Mouse (Mus musculus): ENCODE results near the gene Mapkapk2. TPM values are rescaled to one million over a fixed set of nuclear protein-coding genes. Genes with fewer than 3 reads are reported as not detected.

The Mapkapk2 gene
- polyA plus RNA-seq, 1 experiment from 2014 or later = 42.6 TPM

- Histone ChIP-seq H3K9me3 (no peaks in the 10 kb centered on the region), H3K27me3 (replicated peaks) (no peaks in the 10 kb centered on the region), H3K4me3 (replicated peaks) (no peak overlapping the region), H3K36me3 (no peaks in the 10 kb centered on the region), H3K4me2 (replicated peaks) (no peak overlapping the region), H3K27ac (no peak overlapping the region), H3K4me1 (replicated peaks) (peaks cover 10% of the 10 kb centered on the region), H3K9ac (no peak overlapping the region)
- 71% methylated on average over 10 of the region's 10 CpGs for WGBS
- ATAC-seq = no peak
Observed at GRCm38 (mm10) chr1:131103776-131104424, 6.3 kb upstream of the Mapkapk2 start.

DNA sequence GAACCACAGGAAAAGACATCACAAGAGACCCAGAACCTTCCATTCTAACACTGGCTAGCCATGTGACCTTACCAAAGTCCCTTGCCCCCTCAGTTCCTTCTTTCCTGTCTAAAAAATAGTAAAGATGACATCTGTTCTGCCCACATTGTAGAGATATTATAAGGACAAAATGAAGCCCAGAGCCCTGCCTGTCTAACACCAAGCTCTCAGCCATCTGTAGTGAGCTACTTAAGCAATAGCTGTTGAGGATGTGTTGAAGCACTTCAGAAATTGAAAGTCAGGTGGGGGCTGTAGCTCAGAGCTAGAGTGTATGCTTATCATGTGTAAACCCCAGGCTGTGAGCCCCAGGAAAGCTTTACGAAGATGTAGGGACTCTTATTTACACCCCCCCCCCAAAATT, 3.2 kb upstream of the Mapkapk2 start:
- no peak for ATAC-seq

GRCm38 (mm10) chr1:131096803-131097699, 575 bp downstream of the Mapkapk2 start:
- Histone ChIP-seq H3K36me3 (no peaks in the 10 kb centered on the region), H3K9ac (peak overlapping the region; percentile 89), H3K4me3 (replicated peaks) (peak overlapping the region; percentile 85), H3K27ac (peak overlapping the region; percentile 96), H3K4me1 (replicated peaks) (peaks cover 26% of the 10 kb centered on the region), H3K9me3 (no peaks in the 10 kb centered on the region), H3K27me3 (replicated peaks) (no peaks in the 10 kb centered on the region), H3K4me2 (replicated peaks) (peak overlapping the region; percentile 76)
- peak; percentile 74 for ATAC-seq
- under 1% methylated on average over 89 of the region's 98 CpGs for WGBS

More for the DNA sequence above, 3.2 kb upstream of the Mapkapk2 start:
- Histone ChIP-seq H3K9me3 (no peaks in the 10 kb centered on the region), H3K4me1 (replicated peaks) (peaks cover 3% of the 10 kb centered on the region; the same call in 1 of the 2 replicates), H3K4me2 (replicated peaks) (no peak overlapping the region), H3K27me3 (replicated peaks) (no peaks in the 10 kb centered on the region), H3K4me3 (replicated peaks) (no peak overlapping the region), H3K9ac (no peak overlapping the region), H3K36me3 (no peaks in the 10 kb centered on the region), H3K27ac (no peak overlapping the region)
- WGBS = 86% methylated on average over 1 of the region's 1 CpGs

GRCm38 (mm10) chr1:131096132-131096695, 1.4 kb downstream of the Mapkapk2 start:
- peak; percentile 21; the same call in 1 of the 2 replicates for ATAC-seq
- WGBS = 12% methylated on average over 9 of the region's 9 CpGs

DNA sequence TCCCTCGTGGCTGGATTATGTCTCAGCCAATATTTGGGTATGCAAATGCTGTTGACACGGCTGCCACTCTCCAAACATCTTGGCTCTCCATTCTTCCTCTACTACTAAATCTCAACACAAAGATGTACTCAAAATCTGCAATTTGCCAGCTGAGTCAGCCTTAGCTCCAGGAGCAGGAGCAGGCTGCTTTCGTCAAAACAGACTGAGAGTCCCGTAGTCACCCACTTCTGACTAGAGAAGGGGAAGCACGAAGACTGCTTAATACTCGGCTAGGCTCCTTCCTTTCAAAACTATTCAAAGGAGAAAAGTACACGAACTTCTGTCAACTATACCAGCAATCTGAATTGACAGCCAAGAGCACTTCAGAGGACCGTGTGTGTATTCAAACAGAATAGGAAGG, 2.1 kb downstream of the Mapkapk2 start:
- peak overlapping the region; percentile 89 for H3K9ac ChIP-seq
- peaks cover 39% of the 10 kb centered on the region for H3K4me1 ChIP-seq (replicated peaks)

More at GRCm38 (mm10) chr1:131096132-131096695, 1.4 kb downstream of the Mapkapk2 start:
- Histone ChIP-seq H3K4me3 (replicated peaks) (peak overlapping the region; percentile 85), H3K4me1 (replicated peaks) (peaks cover 32% of the 10 kb centered on the region), H3K27me3 (replicated peaks) (no peaks in the 10 kb centered on the region), H3K36me3 (no peaks in the 10 kb centered on the region), H3K27ac (peak overlapping the region; percentile 96), H3K9ac (peak overlapping the region; percentile 89), H3K4me2 (replicated peaks) (peak overlapping the region; percentile 76), H3K9me3 (no peaks in the 10 kb centered on the region)

GRCm38 (mm10) chr1:131093889-131094288, 3.7 kb downstream of the Mapkapk2 start:
- H3K9me3 ChIP-seq = no peaks in the 10 kb centered on the region
- no peak overlapping the region for H3K4me2 ChIP-seq (replicated peaks)
- H3K27me3 ChIP-seq (replicated peaks) = no peaks in the 10 kb centered on the region
- no peak overlapping the region for H3K4me3 ChIP-seq (replicated peaks)
- no peaks in the 10 kb centered on the region for H3K36me3 ChIP-seq
- H3K27ac ChIP-seq = no peak overlapping the region
- WGBS = 56% methylated on average over 8 of the region's 8 CpGs
- no peak for ATAC-seq
- peaks cover 55% of the 10 kb centered on the region for H3K4me1 ChIP-seq (replicated peaks)
- no peak overlapping the region for H3K9ac ChIP-seq

More for the DNA sequence above, 2.1 kb downstream of the Mapkapk2 start:
- Histone ChIP-seq H3K27me3 (replicated peaks) (no peaks in the 10 kb centered on the region), H3K27ac (0 out of 2 replicates have a peak overlapping the region, but pooled peaks have one; percentile 96), H3K4me3 (replicated peaks) (peak overlapping the region; percentile 85), H3K36me3 (no peaks in the 10 kb centered on the region), H3K4me2 (replicated peaks) (peak overlapping the region; percentile 76), H3K9me3 (no peaks in the 10 kb centered on the region)
- 15% methylated on average over 8 of the region's 8 CpGs for WGBS
- ATAC-seq = no peak

GRCm38 (mm10) chr1:131092846-131093245, 4.8 kb downstream of the Mapkapk2 start:
- no peak overlapping the region for H3K4me3 ChIP-seq (replicated peaks)
- H3K4me1 ChIP-seq (replicated peaks) = peaks cover 61% of the 10 kb centered on the region
- H3K27me3 ChIP-seq (replicated peaks) = no peaks in the 10 kb centered on the region
- no peak for ATAC-seq
- H3K4me2 ChIP-seq (replicated peaks) = no peak overlapping the region
- no peak overlapping the region for H3K27ac ChIP-seq
- H3K9ac ChIP-seq = no peak overlapping the region
- WGBS = 94% methylated on average over 3 of the region's 3 CpGs
- no peaks in the 10 kb centered on the region for H3K36me3 ChIP-seq
- H3K9me3 ChIP-seq = no peaks in the 10 kb centered on the region

- H3K9ac ChIP-seq = no peak overlapping the region
- H3K4me2 ChIP-seq (replicated peaks) = no peak overlapping the region
- no peaks in the 10 kb centered on the region for H3K9me3 ChIP-seq
- H3K36me3 ChIP-seq = no peaks in the 10 kb centered on the region
- 80% methylated on average over 3 of the region's 3 CpGs for WGBS
- no peaks in the 10 kb centered on the region for H3K27me3 ChIP-seq (replicated peaks)
- H3K27ac ChIP-seq = no peak overlapping the region
- no peak overlapping the region for H3K4me3 ChIP-seq (replicated peaks)
- peaks cover 64% of the 10 kb centered on the region for H3K4me1 ChIP-seq (replicated peaks)
- no peak for ATAC-seq
Observed at GRCm38 (mm10) chr1:131092173-131092572, 5.5 kb downstream of the Mapkapk2 start.

- no peak overlapping the region for H3K4me3 ChIP-seq (replicated peaks)
- H3K4me1 ChIP-seq (replicated peaks) = peaks cover 71% of the 10 kb centered on the region
- no peak overlapping the region for H3K4me2 ChIP-seq (replicated peaks)
- 83% methylated on average over 3 of the region's 3 CpGs for WGBS
- H3K27me3 ChIP-seq (replicated peaks) = no peaks in the 10 kb centered on the region
- H3K9me3 ChIP-seq = no peaks in the 10 kb centered on the region
- no peak for ATAC-seq
- no peak overlapping the region for H3K27ac ChIP-seq
- H3K9ac ChIP-seq = no peak overlapping the region
- no peaks in the 10 kb centered on the region for H3K36me3 ChIP-seq
Observed at GRCm38 (mm10) chr1:131091481-131091880, 6.1 kb downstream of the Mapkapk2 start.

DNA sequence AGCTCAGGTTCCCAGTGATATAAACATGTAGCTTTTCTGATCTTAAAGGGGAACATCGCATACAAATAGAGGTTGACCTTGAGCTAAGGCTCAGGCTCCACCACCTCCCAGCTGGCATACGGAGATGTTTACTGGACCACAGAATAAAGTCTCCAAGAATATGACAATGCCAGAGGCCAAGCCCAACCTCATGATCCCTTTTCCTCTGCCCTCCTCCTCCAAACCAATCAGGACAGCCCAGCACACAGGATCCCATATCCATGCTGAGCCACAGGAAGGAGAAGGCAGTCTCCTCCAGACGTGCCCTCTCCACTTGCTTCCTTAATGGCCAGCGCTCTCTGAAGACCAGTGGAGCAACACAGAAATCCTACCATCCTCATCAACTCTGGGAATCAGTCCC, 6.7 kb downstream of the Mapkapk2 start:
- Histone ChIP-seq H3K9me3 (no peaks in the 10 kb centered on the region), H3K36me3 (no peaks in the 10 kb centered on the region), H3K4me3 (replicated peaks) (no peak overlapping the region), H3K9ac (no peak overlapping the region), H3K27me3 (replicated peaks) (no peaks in the 10 kb centered on the region), H3K27ac (no peak overlapping the region), H3K4me2 (replicated peaks) (no peak overlapping the region), H3K4me1 (replicated peaks) (peaks cover 74% of the 10 kb centered on the region)
- ATAC-seq = no peak
- WGBS = 54% methylated on average over 4 of the region's 4 CpGs

DNA sequence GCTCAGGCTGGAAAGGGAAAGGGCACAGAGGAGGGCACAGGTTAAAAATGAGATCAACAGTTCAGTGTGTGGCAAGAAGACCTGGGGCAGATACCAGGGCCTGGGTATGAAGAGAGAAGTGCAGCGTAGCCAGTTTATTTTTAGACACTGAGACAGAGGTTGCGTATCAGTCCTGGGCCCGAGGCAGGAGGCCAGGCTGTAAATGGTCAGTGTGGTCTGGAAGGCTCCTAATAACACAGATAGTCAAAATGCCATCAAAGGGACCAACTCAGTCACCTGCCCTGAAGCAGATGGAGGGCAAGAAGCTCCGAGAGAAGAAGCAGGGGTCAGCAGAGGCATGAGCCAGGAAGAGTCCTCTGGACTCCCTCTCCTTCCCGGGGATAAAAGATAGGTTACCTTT, 7.4 kb downstream of the Mapkapk2 start:
- WGBS = 61% methylated on average over 5 of the region's 5 CpGs
- Histone ChIP-seq H3K9ac (peak overlapping the region; percentile 32; the same call in 1 of the 2 replicates), H3K4me3 (replicated peaks) (no peak overlapping the region), H3K36me3 (no peaks in the 10 kb centered on the region), H3K27me3 (replicated peaks) (no peaks in the 10 kb centered on the region), H3K4me1 (replicated peaks) (peaks cover 71% of the 10 kb centered on the region), H3K27ac (no peak overlapping the region), H3K4me2 (replicated peaks) (no peak overlapping the region), H3K9me3 (no peaks in the 10 kb centered on the region)
- no peak for ATAC-seq

DNA sequence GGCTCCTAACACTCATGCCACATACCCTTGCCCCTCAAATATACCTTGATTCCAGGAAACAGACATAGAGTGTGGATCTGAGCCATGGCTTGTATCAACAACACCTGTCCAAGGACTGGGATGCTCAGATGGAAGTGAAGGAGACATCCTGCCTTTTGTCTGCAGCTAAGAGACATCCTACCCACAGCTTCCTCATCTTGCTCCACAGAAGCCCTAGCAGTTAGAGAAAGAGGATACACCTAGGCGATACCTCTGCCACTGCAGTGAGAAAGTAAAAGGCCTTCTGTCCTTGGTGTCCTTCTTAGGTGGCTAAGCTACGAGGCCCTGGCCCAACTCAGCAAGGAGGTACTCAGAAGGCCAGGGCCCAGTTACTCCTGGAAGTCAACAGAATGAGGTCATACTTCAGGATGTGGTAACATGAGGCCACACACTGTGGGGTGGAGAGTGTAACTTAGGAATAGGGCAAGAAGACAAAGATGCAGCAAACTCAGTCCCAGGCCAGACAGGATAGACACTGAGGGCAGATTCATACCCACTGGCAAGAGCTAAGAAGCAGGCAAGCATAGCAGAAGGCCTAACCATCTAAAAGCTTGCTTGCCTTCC, 8.0 kb downstream of the Mapkapk2 start:
- no peak overlapping the region for H3K4me3 ChIP-seq (replicated peaks)
- no peaks in the 10 kb centered on the region for H3K27me3 ChIP-seq (replicated peaks)
- H3K4me2 ChIP-seq (replicated peaks) = no peak overlapping the region
- no peak overlapping the region for H3K27ac ChIP-seq
- H3K9ac ChIP-seq = peak overlapping the region; percentile 32; the same call in 1 of the 2 replicates
- H3K36me3 ChIP-seq = no peaks in the 10 kb centered on the region
- H3K9me3 ChIP-seq = no peaks in the 10 kb centered on the region
- WGBS = 58% methylated on average over 2 of the region's 2 CpGs
- H3K4me1 ChIP-seq (replicated peaks) = peaks cover 70% of the 10 kb centered on the region
- no peak for ATAC-seq
